Mouse (Mus musculus): ENCODE measurements around the gene Lsg1. TPM values are rescaled to one million over a fixed set of nuclear protein-coding genes. Genes with fewer than 3 reads are reported as not detected.

Gene Lsg1
- polyA plus RNA-seq, 1 experiment from 2014 or later, result 39.1 TPM

- H3K9ac ChIP-seq (ENCODE audit: low read depth, low read length), result no peak overlapping the region
- H3K4me2 ChIP-seq (ENCODE audit: low read length), result peak overlapping the region; percentile 25; the same call in 1 of the 2 replicates
- H3K4me1 ChIP-seq (ENCODE audit: control insufficient read depth, insufficient read depth, low read length), result peaks cover 25% of the 10 kb centered on the region
- no peaks in the 10 kb centered on the region for H3K36me3 ChIP-seq (ENCODE audit: control insufficient read depth, insufficient read depth, low read length)
- H3K27me3 ChIP-seq (ENCODE audit: control insufficient read depth, insufficient read depth, low read depth, low read length), result peaks cover 18% of the 10 kb centered on the region
- H3K27ac ChIP-seq (ENCODE audit: low read length), result no peak overlapping the region
- WGBS, result 35% methylated on average over 18 of the region's 18 CpGs
- H3K9me3 ChIP-seq (replicated peaks; ENCODE audit: control insufficient read depth, low read length, poor library complexity, severe bottlenecking), result no peaks in the 10 kb centered on the region
- no peak for ATAC-seq
- H3K4me3 ChIP-seq (ENCODE audit: low read depth, low read length), result no peak overlapping the region
Observed at GRCm38 (mm10) chr16:30602684-30603530, 15.5 kb upstream of the Lsg1 start.

DNA sequence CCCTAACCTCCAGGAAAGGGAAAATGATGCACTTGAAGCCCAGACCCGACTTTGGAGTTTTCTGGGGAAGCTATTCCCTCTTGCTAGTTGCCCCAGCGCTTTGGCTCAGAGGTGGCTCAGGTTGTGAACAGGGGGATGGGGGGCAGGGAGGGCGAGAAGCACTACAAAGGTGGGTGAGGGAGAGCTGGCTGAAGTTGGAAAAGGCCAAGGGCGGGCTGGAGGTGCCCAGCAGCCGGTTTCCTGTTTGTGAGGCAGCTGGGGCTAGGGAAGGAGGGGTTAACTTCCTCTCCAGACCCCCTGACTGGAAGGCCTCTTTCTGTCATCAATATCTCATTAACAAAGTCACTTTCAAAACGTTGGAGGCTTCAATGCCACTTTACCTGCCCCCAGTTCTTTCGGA is 14.6 kb upstream of the Lsg1 start:
- peak overlapping the region; percentile 76 for H3K4me3 ChIP-seq (ENCODE audit: low read depth, low read length)
- no peak for ATAC-seq
- H3K9ac ChIP-seq (ENCODE audit: low read depth, low read length), result peak overlapping the region; percentile 20; the same call in 1 of the 2 replicates
- H3K4me1 ChIP-seq (ENCODE audit: control insufficient read depth, insufficient read depth, low read length), result peaks cover 33% of the 10 kb centered on the region
- H3K27ac ChIP-seq (ENCODE audit: low read length), result no peak overlapping the region
- no peaks in the 10 kb centered on the region for H3K9me3 ChIP-seq (replicated peaks; ENCODE audit: control insufficient read depth, low read length, poor library complexity, severe bottlenecking)
- H3K4me2 ChIP-seq (ENCODE audit: low read length), result peak overlapping the region; percentile 98; the same call in 1 of the 2 replicates
- no peaks in the 10 kb centered on the region for H3K36me3 ChIP-seq (ENCODE audit: control insufficient read depth, insufficient read depth, low read length)
- peaks cover 21% of the 10 kb centered on the region for H3K27me3 ChIP-seq (ENCODE audit: control insufficient read depth, insufficient read depth, low read depth, low read length)
- WGBS, result 34% methylated on average over 7 of the region's 7 CpGs

DNA sequence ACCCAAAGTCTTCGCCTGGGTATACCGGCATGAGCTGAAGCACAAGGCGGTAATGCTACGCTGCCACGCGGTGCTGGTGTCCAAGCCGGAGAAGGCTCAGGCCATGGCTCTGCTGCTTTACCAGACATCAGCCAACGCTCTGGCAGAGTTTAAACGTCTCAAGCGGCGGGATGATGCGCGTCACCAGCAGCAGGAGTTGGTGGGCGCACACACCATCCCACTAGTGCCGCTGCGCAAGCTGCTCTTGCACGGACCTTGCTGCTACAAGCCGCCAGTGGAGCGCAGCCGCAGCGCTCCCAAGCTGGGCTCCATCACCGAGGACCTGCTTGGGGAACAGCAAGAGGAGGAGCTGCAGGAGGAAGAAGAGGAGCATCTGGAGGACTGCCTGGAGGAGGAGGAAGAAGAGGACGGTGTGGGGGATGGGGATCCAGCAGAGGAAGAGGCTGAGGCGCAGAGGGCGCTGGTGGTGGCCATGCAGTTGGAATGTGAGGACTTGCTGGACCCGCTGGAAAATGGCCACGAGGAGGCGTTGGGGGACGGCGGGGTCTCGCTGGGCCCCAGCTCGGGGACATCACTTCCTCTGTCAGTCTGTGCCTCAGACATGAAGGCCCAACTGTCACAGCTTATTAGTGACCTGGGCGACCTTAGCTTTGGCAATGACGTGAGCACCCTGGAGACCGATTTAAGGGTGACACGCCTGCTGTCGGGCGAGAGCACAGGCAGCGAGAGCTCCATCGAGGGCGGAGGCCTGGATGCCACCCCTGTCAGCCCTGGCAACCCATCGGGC is 13.8 kb upstream of the Lsg1 start:
- Histone ChIP-seq H3K4me1 (ENCODE audit: control insufficient read depth, insufficient read depth, low read length) (peaks cover 36% of the 10 kb centered on the region), H3K9ac (ENCODE audit: low read depth, low read length) (peak overlapping the region; percentile 67), H3K4me2 (ENCODE audit: low read length) (peak overlapping the region; percentile 98), H3K4me3 (ENCODE audit: low read depth, low read length) (peak overlapping the region; percentile 76), H3K27ac (ENCODE audit: low read length) (no peak overlapping the region), H3K9me3 (replicated peaks; ENCODE audit: control insufficient read depth, low read length, poor library complexity, severe bottlenecking) (no peaks in the 10 kb centered on the region), H3K36me3 (ENCODE audit: control insufficient read depth, insufficient read depth, low read length) (no peaks in the 10 kb centered on the region), H3K27me3 (ENCODE audit: control insufficient read depth, insufficient read depth, low read depth, low read length) (peaks cover 21% of the 10 kb centered on the region)
- WGBS, result 7% methylated on average over 42 of the region's 42 CpGs
- ATAC-seq, result peak; percentile 34

GRCm38 (mm10) chr16:30600431-30601045 is 13.1 kb upstream of the Lsg1 start:
- under 1% methylated on average over 53 of the region's 53 CpGs for WGBS

GRCm38 (mm10) chr16:30599491-30600268 is 12.3 kb upstream of the Lsg1 start, which contains the start of gene Fam43a:
TSS of gene Fam43a (plus strand) at chr16:30599723.
- H3K27ac ChIP-seq (ENCODE audit: low read length), result peak within 1 kb of the TSS; percentile 53
- H3K36me3 ChIP-seq (ENCODE audit: control insufficient read depth, insufficient read depth, low read length), result no peaks in the 10 kb centered on the region
- under 1% methylated on average over 63 of the region's 63 CpGs for WGBS
- peaks cover 23% of the 10 kb centered on the region for H3K27me3 ChIP-seq (ENCODE audit: control insufficient read depth, insufficient read depth, low read depth, low read length)
- peaks cover 33% of the 10 kb centered on the region for H3K4me1 ChIP-seq (ENCODE audit: control insufficient read depth, insufficient read depth, low read length)
- peak within 1 kb of the TSS; percentile 76 for H3K4me3 ChIP-seq (ENCODE audit: low read depth, low read length)
- peak within 1 kb of the TSS; percentile 98 for H3K4me2 ChIP-seq (ENCODE audit: low read length)
- H3K9ac ChIP-seq (ENCODE audit: low read depth, low read length), result peak within 1 kb of the TSS; percentile 75
- ATAC-seq, result peak; percentile 75
- no peaks in the 10 kb centered on the region for H3K9me3 ChIP-seq (replicated peaks; ENCODE audit: control insufficient read depth, low read length, poor library complexity, severe bottlenecking)

More at GRCm38 (mm10) chr16:30600431-30601045, 13.1 kb upstream of the Lsg1 start:
- Histone ChIP-seq H3K4me3 (ENCODE audit: low read depth, low read length) (peak overlapping the region; percentile 76), H3K9me3 (replicated peaks; ENCODE audit: control insufficient read depth, low read length, poor library complexity, severe bottlenecking) (no peaks in the 10 kb centered on the region), H3K27me3 (ENCODE audit: control insufficient read depth, insufficient read depth, low read depth, low read length) (peaks cover 21% of the 10 kb centered on the region), H3K4me2 (ENCODE audit: low read length) (peak overlapping the region; percentile 98), H3K27ac (ENCODE audit: low read length) (no peak overlapping the region), H3K9ac (ENCODE audit: low read depth, low read length) (peak overlapping the region; percentile 67), H3K4me1 (ENCODE audit: control insufficient read depth, insufficient read depth, low read length) (peaks cover 36% of the 10 kb centered on the region), H3K36me3 (ENCODE audit: control insufficient read depth, insufficient read depth, low read length) (no peaks in the 10 kb centered on the region)
- ATAC-seq, result peak; percentile 30

DNA sequence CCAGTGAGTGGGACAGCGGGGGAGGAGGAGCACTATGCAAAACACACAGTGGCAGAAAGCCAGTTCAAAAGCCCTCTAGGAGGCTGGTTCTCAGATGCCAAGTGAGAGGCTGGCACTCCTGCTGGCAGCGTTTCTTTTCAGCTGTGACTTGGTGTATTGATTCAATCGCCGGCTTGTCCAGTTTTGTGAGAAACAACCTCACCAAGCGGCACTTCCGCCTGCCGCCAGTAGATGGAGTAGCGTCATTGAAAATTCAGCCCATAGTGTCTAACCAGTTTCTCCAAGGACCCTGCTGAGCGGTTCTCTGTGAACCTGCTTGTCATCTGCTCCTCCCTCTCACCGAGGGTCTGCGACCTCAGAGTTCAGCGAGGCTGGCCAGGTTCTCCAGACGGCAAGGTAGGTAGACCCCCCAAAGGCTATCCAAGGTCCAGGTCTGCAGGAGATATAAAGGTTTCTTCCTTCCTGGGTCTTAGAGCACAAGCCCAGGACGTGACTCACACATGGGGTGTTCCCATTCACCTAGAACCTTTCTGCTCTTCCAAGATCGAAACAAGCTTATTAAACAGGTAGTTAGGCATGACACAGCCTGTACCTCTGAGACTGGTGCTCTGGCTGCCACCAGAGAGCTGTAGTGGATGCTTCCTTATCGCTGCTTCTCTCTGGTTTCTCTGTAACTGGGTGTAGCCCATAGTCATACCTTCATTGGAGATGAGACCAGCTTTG is 9.7 kb upstream of the Lsg1 start:
- H3K27ac ChIP-seq (ENCODE audit: low read length), result no peak overlapping the region
- no peaks in the 10 kb centered on the region for H3K36me3 ChIP-seq (ENCODE audit: control insufficient read depth, insufficient read depth, low read length)
- peaks cover 22% of the 10 kb centered on the region for H3K27me3 ChIP-seq (ENCODE audit: control insufficient read depth, insufficient read depth, low read depth, low read length)
- peak; percentile 21 for ATAC-seq
- peak overlapping the region; percentile 18 for H3K4me3 ChIP-seq (ENCODE audit: low read depth, low read length)
- H3K4me2 ChIP-seq (ENCODE audit: low read length), result peak overlapping the region; percentile 53
- H3K9ac ChIP-seq (ENCODE audit: low read depth, low read length), result peak overlapping the region; percentile 2; the same call in 1 of the 2 replicates
- no peaks in the 10 kb centered on the region for H3K9me3 ChIP-seq (replicated peaks; ENCODE audit: control insufficient read depth, low read length, poor library complexity, severe bottlenecking)
- WGBS, result 12% methylated on average over 16 of the region's 16 CpGs
- H3K4me1 ChIP-seq (ENCODE audit: control insufficient read depth, insufficient read depth, low read length), result peaks cover 33% of the 10 kb centered on the region

DNA sequence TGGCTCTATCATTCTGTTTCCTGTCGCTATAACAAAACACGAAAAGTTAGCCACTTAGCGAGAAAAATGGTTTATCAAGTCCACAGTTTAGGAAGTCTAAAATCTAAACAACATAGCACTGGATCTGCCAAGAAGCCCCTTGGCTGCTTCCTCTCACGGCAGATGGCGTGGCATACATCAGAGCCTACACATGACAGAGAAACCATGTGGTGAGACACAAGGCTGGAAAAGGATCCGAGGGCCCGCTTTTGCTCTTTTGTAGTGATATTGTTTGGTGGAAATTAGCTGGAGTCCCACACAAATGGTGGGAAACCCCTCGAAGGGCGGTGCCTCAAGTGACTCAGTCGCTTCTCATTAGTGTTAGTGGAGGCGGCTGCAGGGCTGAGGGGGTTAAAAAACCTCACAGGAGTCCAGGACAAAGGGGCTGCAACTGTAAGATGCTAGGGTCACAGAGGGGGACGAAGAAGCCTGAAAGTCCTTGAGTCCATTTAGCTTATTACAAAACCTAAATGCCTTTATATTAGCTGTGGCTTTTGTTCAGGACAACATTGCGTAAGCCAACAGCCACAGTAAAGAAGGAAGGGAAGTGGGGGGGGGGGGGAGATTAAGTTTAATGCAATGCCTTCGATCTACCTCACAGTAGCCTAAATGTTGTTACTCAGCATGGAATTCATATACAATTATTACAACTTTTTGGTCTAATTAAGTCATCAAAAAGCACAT is 8.6 kb upstream of the Lsg1 start:
- Histone ChIP-seq H3K4me1 (ENCODE audit: control insufficient read depth, insufficient read depth, low read length) (peaks cover 25% of the 10 kb centered on the region), H3K27ac (ENCODE audit: low read length) (no peak overlapping the region), H3K9ac (ENCODE audit: low read depth, low read length) (no peak overlapping the region), H3K9me3 (replicated peaks; ENCODE audit: control insufficient read depth, low read length, poor library complexity, severe bottlenecking) (no peaks in the 10 kb centered on the region), H3K4me2 (ENCODE audit: low read length) (no peak overlapping the region), H3K4me3 (ENCODE audit: low read depth, low read length) (no peak overlapping the region), H3K36me3 (ENCODE audit: control insufficient read depth, insufficient read depth, low read length) (no peaks in the 10 kb centered on the region), H3K27me3 (ENCODE audit: control insufficient read depth, insufficient read depth, low read depth, low read length) (peaks cover 11% of the 10 kb centered on the region)
- WGBS, result 47% methylated on average over 14 of the region's 14 CpGs
- ATAC-seq, result no peak

Measured in midbrain, embryonic 16.5 days (tissue).